Mouse (Mus musculus) spleen, adult 2 months (tissue): ENCODE results near the gene Rhbdl1.

Experiments used
- CTCF ChIP-seq: fragments of 200-500 bp; IDR thresholded peaks from 2 replicates; pipeline ENCODE4 v1.5.1; 2011; ENCODE audit warnings: mild to moderate bottlenecking, inconsistent platforms; ENCODE audit not compliant: insufficient read depth, insufficient read length, insufficient replicate concordance; ENCODE audit errors: extremely low read depth
- POLR2A ChIP-seq: fragments of 200-500 bp; IDR thresholded peaks from 2 replicates; pipeline ENCODE4 v1.6.1; 2011; ENCODE audit warnings: low read depth, low read length, inconsistent platforms

DNA sequence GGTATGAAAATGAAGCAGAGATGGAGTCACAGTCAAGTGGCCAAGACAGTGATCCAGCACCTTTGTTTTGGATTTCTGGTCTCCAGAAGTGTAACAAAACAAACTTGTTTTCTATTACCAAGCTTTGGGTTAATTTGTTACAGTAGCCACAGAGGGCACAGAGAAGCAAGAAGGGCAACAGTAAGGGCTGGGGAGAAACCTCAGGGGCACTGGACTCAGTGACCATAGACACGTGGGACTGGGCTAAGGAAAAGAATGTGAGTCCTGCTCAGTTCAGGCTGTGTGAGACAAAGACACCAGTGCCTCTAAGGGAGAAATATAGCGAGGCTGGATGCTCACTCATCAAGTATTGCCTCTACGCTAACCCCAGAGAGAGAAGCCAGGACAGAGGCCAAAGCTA is 35.6 kb upstream of the Rhbdl1 start:
- TF ChIP-seq POLR2A, result no peak
- no peak for TF ChIP-seq CTCF
